Mouse (Mus musculus) liver, embryonic 11.5 days (tissue): ENCODE data around the gene Slc27a1. TPM values are rescaled to one million over a fixed set of nuclear protein-coding genes. Genes with fewer than 3 reads are reported as not detected.
"Not testable (repeated sequence)": the region's sequence is repeated elsewhere in the genome, so short reads cannot be mapped to it uniquely, and the experiment has no call there.

ENCODE experiments used
- ATAC-seq: fragments of 200-750 bp; cut with Nextera tagmentation; replicated peaks from 2 replicates; pipeline ENCODE4 v1.8.0; 2017; ENCODE audit warnings: moderate number of reproducible peaks, mild to moderate bottlenecking, moderate TSS enrichment, moderate library complexity; ENCODE audit not compliant: low FRiP score
- DNase-seq: peaks from one replicate; pipeline ENCODE4 v3.0.0-alpha.2; 2017; ENCODE audit warnings: low spot score
- H3K27ac ChIP-seq: fragments of 300-500 bp; sonication (generic); 2 replicates; pipeline ENCODE4 v1.5.1; 2014; ENCODE audit warnings: mild to moderate bottlenecking, low read depth, low read length, control low read depth
- H3K27me3 ChIP-seq: fragments of 300-500 bp; sonication (generic); replicated peaks from 2 replicates; pipeline ENCODE4 v1.6.1; 2014; ENCODE audit warnings: low read length, mixed read lengths; ENCODE audit not compliant: control insufficient read depth, insufficient read depth
- H3K36me3 ChIP-seq: fragments of 300-500 bp; sonication (generic); 2 replicates; pipeline ENCODE4 v1.6.1; 2014; ENCODE audit warnings: mild to moderate bottlenecking, low read length, moderate library complexity, mixed read lengths; ENCODE audit not compliant: control insufficient read depth, insufficient read depth
- H3K4me1 ChIP-seq: fragments of 300-500 bp; sonication (generic); replicated peaks from 2 replicates; pipeline ENCODE4 v1.6.1; 2014; ENCODE audit warnings: low read length, mixed read lengths; ENCODE audit not compliant: control insufficient read depth, insufficient read depth
- H3K4me2 ChIP-seq: fragments of 300-500 bp; sonication (generic); 2 replicates; pipeline ENCODE4 v1.6.1; 2014; ENCODE audit warnings: mild to moderate bottlenecking, control low read depth, moderate library complexity
- H3K4me3 ChIP-seq: fragments of 300-500 bp; sonication (generic); 2 replicates; pipeline ENCODE4 v1.5.1; 2014; ENCODE audit warnings: low read depth, low read length, control low read depth
- H3K9ac ChIP-seq: fragments of 300-500 bp; sonication (generic); 2 replicates; pipeline ENCODE4 v1.6.1; 2014; ENCODE audit warnings: low read depth, low read length, control low read depth
- H3K9me3 ChIP-seq: fragments of 300-500 bp; sonication (generic); 2 replicates; pipeline ENCODE4 v1.6.1; 2016; ENCODE audit warnings: low read length, inconsistent platforms, mixed read lengths; ENCODE audit not compliant: control insufficient read depth
- WGBS: fragments of 180-500 bp; shearing (Covaris S2); extraction: QIAGEN DNeasy Blood & Tissue Kit; methylation state at CpG from one replicate; pipeline ENCODE4 v1.1.7; 2014; 5-methylcytosine and 5-hydroxymethylcytosine counted together
- polyA plus RNA-seq: library from polyadenylated mRNA; unstranded; fragments of >200 nt; fragmentation: Nextera tagmentation; extraction: Ambion mirVana; gene quantifications from 2 replicates; pipeline ENCODE4 v1.2.1, GENCODE M21; 2014

Gene Slc27a1
- polyA plus RNA-seq, 1 experiment from 2014 or later, result 7.0 TPM

GRCm38 (mm10) chr8:71530735-71531467 is 37.8 kb upstream of the Slc27a1 start:
- H3K4me3 ChIP-seq, H3K9ac ChIP-seq, H3K4me2 ChIP-seq, H3K9me3 ChIP-seq, ATAC-seq, DNase-seq, H3K4me1 ChIP-seq, H3K27ac ChIP-seq, H3K36me3 ChIP-seq: not testable (repeated sequence)
- H3K27me3 ChIP-seq, result peaks cover 10% of the 10 kb centered on the region
- 73% methylated on average over 5 of the region's 12 CpGs for WGBS

GRCm38 (mm10) chr8:71534263-71534810 is 34.3 kb upstream of the Slc27a1 start:
- no peaks in the 10 kb centered on the region for H3K27me3 ChIP-seq
- no peak for ATAC-seq
- H3K9me3 ChIP-seq, result no peaks in the 10 kb centered on the region
- H3K4me1 ChIP-seq, result no peaks in the 10 kb centered on the region; the same call in 1 of the 2 replicates
- H3K36me3 ChIP-seq, result no peaks in the 10 kb centered on the region
- 48% methylated on average over 3 of the region's 3 CpGs for WGBS
- no peak overlapping the region for H3K4me3 ChIP-seq
- H3K4me2 ChIP-seq, result no peak overlapping the region
- H3K9ac ChIP-seq, result no peak overlapping the region
- DNase-seq, result no peak
- H3K27ac ChIP-seq, result no peak overlapping the region

GRCm38 (mm10) chr8:71535663-71536062 is 33.0 kb upstream of the Slc27a1 start:
- DNase-seq (no peak), ATAC-seq (no peak)
- no peak overlapping the region for H3K27ac ChIP-seq
- H3K4me1 ChIP-seq, result no peaks in the 10 kb centered on the region; the same call in 1 of the 2 replicates
- no peaks in the 10 kb centered on the region for H3K27me3 ChIP-seq
- no peak overlapping the region for H3K9ac ChIP-seq
- no peak overlapping the region for H3K4me3 ChIP-seq
- WGBS, result 66% methylated on average over 5 of the region's 5 CpGs
- H3K9me3 ChIP-seq, result no peaks in the 10 kb centered on the region
- H3K4me2 ChIP-seq, result peak overlapping the region; percentile 84
- no peaks in the 10 kb centered on the region for H3K36me3 ChIP-seq

GRCm38 (mm10) chr8:71537028-71537867 is 31.4 kb upstream of the Slc27a1 start, which contains the start of gene Bst2:
TSS of gene Bst2 (minus strand) at chr8:71537456.
- no peaks in the 10 kb centered on the region for H3K36me3 ChIP-seq
- ATAC-seq (peak; percentile 92), DNase-seq (peak; percentile 89)
- H3K27ac ChIP-seq, result peak within 1 kb of the TSS; percentile 69
- H3K4me1 ChIP-seq, result no peaks in the 10 kb centered on the region; the same call in 1 of the 2 replicates
- peak within 1 kb of the TSS; percentile 75 for H3K9ac ChIP-seq
- peak within 1 kb of the TSS; percentile 60 for H3K4me3 ChIP-seq
- WGBS, result 2% methylated on average over 37 of the region's 37 CpGs
- H3K4me2 ChIP-seq, result peak within 1 kb of the TSS; percentile 84
- H3K27me3 ChIP-seq, result no peaks in the 10 kb centered on the region
- no peaks in the 10 kb centered on the region for H3K9me3 ChIP-seq

GRCm38 (mm10) chr8:71542632-71543343 is 25.9 kb upstream of the Slc27a1 start, which contains the start of gene Mvb12a:
TSS of gene Mvb12a (plus strand) at chr8:71542922.
- Histone ChIP-seq H3K4me2 (peak within 1 kb of the TSS; percentile 95), H3K27me3 (no peaks in the 10 kb centered on the region), H3K9me3 (no peaks in the 10 kb centered on the region), H3K4me1 (peaks cover 9% of the 10 kb centered on the region), H3K27ac (peak within 1 kb of the TSS; percentile 53; the same call in 1 of the 2 replicates), H3K9ac (peak within 1 kb of the TSS; percentile 77), H3K4me3 (peak within 1 kb of the TSS; percentile 86), H3K36me3 (peaks cover 14% of the 10 kb centered on the region)
- DNase-seq (peak; percentile 87), ATAC-seq (peak; percentile 90)
- WGBS, result under 1% methylated on average over 55 of the region's 55 CpGs

- H3K9ac ChIP-seq, result peak overlapping the region; percentile 77; the same call in 1 of the 2 replicates
- no peaks in the 10 kb centered on the region for H3K27me3 ChIP-seq
- peaks cover 18% of the 10 kb centered on the region for H3K36me3 ChIP-seq
- H3K9me3 ChIP-seq, result no peaks in the 10 kb centered on the region
- peak overlapping the region; percentile 86 for H3K4me3 ChIP-seq
- no peak overlapping the region for H3K27ac ChIP-seq
- DNase-seq (no peak), ATAC-seq (no peak)
- WGBS, result 79% methylated on average over 9 of the region's 9 CpGs
- H3K4me2 ChIP-seq, result peak overlapping the region; percentile 95
- peaks cover 9% of the 10 kb centered on the region for H3K4me1 ChIP-seq
These were observed 24.9 kb upstream of the Slc27a1 start for GRCm38 (mm10) chr8:71543755-71544154.

- H3K4me3 ChIP-seq, result no peak overlapping the region
- H3K4me1 ChIP-seq, result peaks cover 9% of the 10 kb centered on the region
- H3K4me2 ChIP-seq, result no peak overlapping the region
- H3K9ac ChIP-seq, result no peak overlapping the region
- H3K36me3 ChIP-seq, result peaks cover 18% of the 10 kb centered on the region
- DNase-seq, result no peak
- no peak for ATAC-seq
- H3K27me3 ChIP-seq, result no peaks in the 10 kb centered on the region
- 88% methylated on average over 11 of the region's 11 CpGs for WGBS
- H3K27ac ChIP-seq, result no peak overlapping the region
- H3K9me3 ChIP-seq, result no peaks in the 10 kb centered on the region
These were observed 23.6 kb upstream of the Slc27a1 start for GRCm38 (mm10) chr8:71545053-71545452.

GRCm38 (mm10) chr8:71547590-71547989 is 21.1 kb upstream of the Slc27a1 start:
- Histone ChIP-seq H3K27me3 (no peaks in the 10 kb centered on the region), H3K9ac (no peak overlapping the region), H3K4me2 (no peak overlapping the region), H3K4me1 (peaks cover 9% of the 10 kb centered on the region), H3K36me3 (peaks cover 18% of the 10 kb centered on the region), H3K9me3 (no peaks in the 10 kb centered on the region), H3K4me3 (no peak overlapping the region), H3K27ac (no peak overlapping the region)
- ATAC-seq (no peak), DNase-seq (no peak)
- 81% methylated on average over 7 of the region's 7 CpGs for WGBS
